Mouse (Mus musculus): Measurements from ENCODE around the gene Crim1. TPM values are rescaled to one million over a fixed set of nuclear protein-coding genes. Genes with fewer than 3 reads are reported as not detected.

Gene Crim1
- polyA plus RNA-seq, 1 experiment from 2014 or later: 11.9 TPM

DNA sequence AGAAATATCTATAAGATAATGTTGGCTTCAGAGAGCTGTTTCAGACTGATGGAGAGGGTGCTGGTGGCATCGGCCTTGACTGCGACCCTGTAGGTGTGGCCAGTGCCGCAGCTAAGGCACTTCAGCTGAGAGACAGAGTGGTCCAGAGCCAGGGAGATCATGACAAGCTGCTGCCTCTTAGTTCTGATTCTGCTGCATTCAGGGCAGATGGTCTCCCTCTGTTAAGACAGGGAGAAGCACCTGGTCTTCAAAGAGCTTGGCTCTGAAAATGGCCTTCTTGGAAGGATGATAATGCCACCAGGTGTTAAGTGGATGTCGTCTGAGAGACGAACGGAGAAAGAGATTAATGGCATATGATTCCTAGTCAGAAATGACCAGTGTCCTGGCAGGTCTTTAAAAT lies 33.8 kb downstream of the Crim1 start:
- Histone ChIP-seq H3K9ac (replicated peaks; ENCODE audit: low read length) (no peak overlapping the region), H3K4me3 (replicated peaks; ENCODE audit: low read depth, low read length) (no peak overlapping the region), H3K36me3 (ENCODE audit: control insufficient read depth, insufficient read depth, low read length) (no peaks in the 10 kb centered on the region), H3K27me3 (ENCODE audit: control insufficient read depth, insufficient read depth, low read length) (no peaks in the 10 kb centered on the region), H3K4me1 (ENCODE audit: control insufficient read depth, insufficient read depth, low read length) (0 out of 2 replicates have a peak, but pooled peaks cover 3% of the 10 kb centered on the region), H3K4me2 (ENCODE audit: low read length) (no peak overlapping the region), H3K9me3 (ENCODE audit: control insufficient read depth, low read length) (no peaks in the 10 kb centered on the region), H3K27ac (replicated peaks; ENCODE audit: low read depth, low read length) (no peak overlapping the region)
- 92% methylated on average over 6 of the region's 6 CpGs for WGBS
- no peak for DNase-seq
- ATAC-seq (ENCODE audit: low FRiP score, low TSS enrichment): no peak

DNA sequence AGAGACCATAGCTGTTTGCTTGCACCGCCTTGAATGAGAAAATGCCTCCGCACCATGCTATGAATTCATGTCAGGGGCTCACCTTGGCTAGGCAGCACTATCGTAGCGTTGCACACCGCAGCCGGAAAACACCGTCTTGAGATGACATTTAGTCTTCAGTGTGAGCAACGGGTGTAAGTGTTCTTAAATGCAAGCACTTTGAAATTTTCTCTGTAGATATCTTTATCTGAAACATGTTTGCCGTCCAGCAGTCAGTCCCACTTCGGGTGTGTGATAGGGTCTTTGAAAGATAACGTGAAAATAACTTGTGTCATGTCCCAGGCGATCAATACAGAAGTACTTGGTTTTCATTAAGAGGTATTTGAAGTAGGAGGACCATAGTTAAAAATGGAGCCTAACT lies 36.1 kb downstream of the Crim1 start:
- 0 out of 2 replicates have a peak, but pooled peaks cover 3% of the 10 kb centered on the region for H3K4me1 ChIP-seq (ENCODE audit: control insufficient read depth, insufficient read depth, low read length)
- H3K27me3 ChIP-seq (ENCODE audit: control insufficient read depth, insufficient read depth, low read length): no peaks in the 10 kb centered on the region
- ATAC-seq (ENCODE audit: low FRiP score, low TSS enrichment) (no peak), DNase-seq (no peak)
- H3K9me3 ChIP-seq (ENCODE audit: control insufficient read depth, low read length): no peaks in the 10 kb centered on the region
- no peak overlapping the region for H3K4me3 ChIP-seq (replicated peaks; ENCODE audit: low read depth, low read length)
- no peak overlapping the region for H3K27ac ChIP-seq (replicated peaks; ENCODE audit: low read depth, low read length)
- H3K36me3 ChIP-seq (ENCODE audit: control insufficient read depth, insufficient read depth, low read length): no peaks in the 10 kb centered on the region
- WGBS: 94% methylated on average over 12 of the region's 12 CpGs
- H3K9ac ChIP-seq (replicated peaks; ENCODE audit: low read length): no peak overlapping the region
- H3K4me2 ChIP-seq (ENCODE audit: low read length): no peak overlapping the region

DNA sequence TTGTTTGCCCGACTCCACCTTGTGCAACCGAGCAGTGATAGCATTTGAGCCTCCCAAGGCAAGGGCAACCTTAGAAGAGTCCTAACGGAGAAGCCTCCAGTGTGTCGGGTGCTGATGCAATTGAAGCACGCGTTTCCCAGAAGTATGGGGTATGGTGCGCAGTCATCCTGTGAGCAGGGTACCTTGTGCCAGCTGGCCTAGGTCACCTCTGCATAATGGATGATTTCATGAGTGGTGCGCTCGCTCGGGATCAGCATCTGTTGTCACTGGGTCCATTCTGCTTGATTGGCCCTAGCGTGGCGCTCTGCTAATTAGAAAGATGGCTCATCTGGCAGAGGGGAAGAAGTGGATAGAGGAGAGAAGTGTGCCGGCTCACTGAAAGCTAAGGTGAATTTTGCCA lies 37.9 kb downstream of the Crim1 start:
- Histone ChIP-seq H3K4me2 (ENCODE audit: low read length) (no peak overlapping the region), H3K36me3 (ENCODE audit: control insufficient read depth, insufficient read depth, low read length) (no peaks in the 10 kb centered on the region), H3K4me1 (ENCODE audit: control insufficient read depth, insufficient read depth, low read length) (0 out of 2 replicates have a peak, but pooled peaks cover 2% of the 10 kb centered on the region), H3K27ac (replicated peaks; ENCODE audit: low read depth, low read length) (no peak overlapping the region), H3K27me3 (ENCODE audit: control insufficient read depth, insufficient read depth, low read length) (no peaks in the 10 kb centered on the region), H3K9me3 (ENCODE audit: control insufficient read depth, low read length) (no peaks in the 10 kb centered on the region), H3K9ac (replicated peaks; ENCODE audit: low read length) (no peak overlapping the region), H3K4me3 (replicated peaks; ENCODE audit: low read depth, low read length) (no peak overlapping the region)
- 80% methylated on average over 13 of the region's 13 CpGs for WGBS
- ATAC-seq (ENCODE audit: low FRiP score, low TSS enrichment) (peak; percentile 43; the same call in 1 of the 2 replicates), DNase-seq (peak; percentile 25)

DNA sequence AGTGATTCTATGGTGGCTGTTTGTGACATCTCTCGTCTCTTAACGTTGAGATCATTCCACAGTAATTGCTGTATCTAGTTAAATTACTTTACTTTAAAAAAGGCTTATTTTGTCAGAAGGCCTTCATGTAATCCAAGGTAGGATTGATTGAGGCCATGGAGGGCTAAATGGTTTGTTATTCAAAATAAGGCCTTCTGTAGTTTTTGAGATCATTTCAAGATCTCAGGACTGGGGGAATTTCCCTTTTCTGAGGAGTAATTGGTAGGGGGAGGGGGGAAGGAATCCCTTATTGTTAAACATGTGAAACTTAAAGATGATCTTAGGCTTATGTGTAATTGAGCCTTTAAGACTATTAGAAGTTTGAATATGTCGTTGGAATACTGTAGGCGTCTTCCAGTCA lies 40.1 kb downstream of the Crim1 start:
- Histone ChIP-seq H3K36me3 (ENCODE audit: control insufficient read depth, insufficient read depth, low read length) (no peaks in the 10 kb centered on the region), H3K4me3 (replicated peaks; ENCODE audit: low read depth, low read length) (no peak overlapping the region), H3K9ac (replicated peaks; ENCODE audit: low read length) (no peak overlapping the region), H3K4me2 (ENCODE audit: low read length) (no peak overlapping the region), H3K4me1 (ENCODE audit: control insufficient read depth, insufficient read depth, low read length) (no peaks in the 10 kb centered on the region), H3K27ac (replicated peaks; ENCODE audit: low read depth, low read length) (no peak overlapping the region), H3K27me3 (ENCODE audit: control insufficient read depth, insufficient read depth, low read length) (no peaks in the 10 kb centered on the region), H3K9me3 (ENCODE audit: control insufficient read depth, low read length) (no peaks in the 10 kb centered on the region)
- no peak for ATAC-seq (ENCODE audit: low FRiP score, low TSS enrichment)
- 93% methylated on average over 4 of the region's 4 CpGs for WGBS
- no peak for DNase-seq

DNA sequence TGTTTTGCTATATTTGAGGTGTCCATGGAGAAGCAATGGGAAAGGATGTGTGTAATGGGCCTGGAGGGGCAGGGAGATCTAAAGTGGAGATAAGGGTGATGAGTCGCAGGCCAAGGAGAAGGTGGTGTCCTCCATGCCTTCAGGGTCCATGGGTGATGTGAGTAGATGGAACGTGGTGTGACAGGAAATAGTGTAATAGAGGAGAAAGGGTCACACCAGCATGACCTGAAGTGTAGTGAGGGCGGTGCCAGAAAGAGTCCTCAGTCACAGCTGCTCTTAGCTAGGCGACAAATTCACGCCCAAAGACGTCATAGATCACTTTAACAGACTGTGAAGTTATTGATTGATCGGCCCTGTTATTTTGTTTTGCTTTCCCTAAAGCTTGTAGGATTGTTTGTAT lies 41.2 kb downstream of the Crim1 start:
- no peak overlapping the region for H3K4me3 ChIP-seq (replicated peaks; ENCODE audit: low read depth, low read length)
- ATAC-seq (ENCODE audit: low FRiP score, low TSS enrichment) (no peak), DNase-seq (no peak)
- H3K27ac ChIP-seq (replicated peaks; ENCODE audit: low read depth, low read length): no peak overlapping the region
- H3K9ac ChIP-seq (replicated peaks; ENCODE audit: low read length): no peak overlapping the region
- no peak overlapping the region for H3K4me2 ChIP-seq (ENCODE audit: low read length)
- H3K27me3 ChIP-seq (ENCODE audit: control insufficient read depth, insufficient read depth, low read length): no peaks in the 10 kb centered on the region
- no peaks in the 10 kb centered on the region for H3K36me3 ChIP-seq (ENCODE audit: control insufficient read depth, insufficient read depth, low read length)
- 94% methylated on average over 7 of the region's 7 CpGs for WGBS
- no peaks in the 10 kb centered on the region for H3K9me3 ChIP-seq (ENCODE audit: control insufficient read depth, low read length)
- H3K4me1 ChIP-seq (ENCODE audit: control insufficient read depth, insufficient read depth, low read length): no peaks in the 10 kb centered on the region

DNA sequence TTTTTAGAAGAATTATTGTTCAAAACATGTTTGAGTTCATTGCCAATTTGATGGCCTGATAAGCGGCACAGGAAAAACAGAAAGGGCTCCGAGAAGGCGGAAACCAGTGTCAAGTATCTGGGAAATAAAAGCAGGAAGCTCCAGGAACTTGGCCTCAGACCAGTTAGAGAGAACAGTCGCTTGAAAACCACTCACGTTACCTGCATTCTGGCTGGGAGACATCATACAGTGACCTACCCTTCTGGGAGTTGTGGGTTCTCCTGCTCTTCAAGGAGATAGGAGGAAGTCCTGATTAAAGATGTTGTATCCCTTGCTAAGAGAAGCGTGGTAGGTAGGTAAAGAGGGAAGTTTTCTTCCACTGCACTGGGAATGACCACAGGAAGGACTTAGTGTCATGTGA lies 44.7 kb downstream of the Crim1 start:
- no peak overlapping the region for H3K4me2 ChIP-seq (ENCODE audit: low read length)
- WGBS: 85% methylated on average over 6 of the region's 6 CpGs
- H3K27me3 ChIP-seq (ENCODE audit: control insufficient read depth, insufficient read depth, low read length): no peaks in the 10 kb centered on the region
- no peaks in the 10 kb centered on the region for H3K9me3 ChIP-seq (ENCODE audit: control insufficient read depth, low read length)
- no peak for DNase-seq
- ATAC-seq (ENCODE audit: low FRiP score, low TSS enrichment): no peak
- no peaks in the 10 kb centered on the region for H3K36me3 ChIP-seq (ENCODE audit: control insufficient read depth, insufficient read depth, low read length)
- H3K27ac ChIP-seq (replicated peaks; ENCODE audit: low read depth, low read length): no peak overlapping the region
- no peak overlapping the region for H3K4me3 ChIP-seq (replicated peaks; ENCODE audit: low read depth, low read length)
- peaks cover 8% of the 10 kb centered on the region for H3K4me1 ChIP-seq (ENCODE audit: control insufficient read depth, insufficient read depth, low read length)
- no peak overlapping the region for H3K9ac ChIP-seq (replicated peaks; ENCODE audit: low read length)

DNA sequence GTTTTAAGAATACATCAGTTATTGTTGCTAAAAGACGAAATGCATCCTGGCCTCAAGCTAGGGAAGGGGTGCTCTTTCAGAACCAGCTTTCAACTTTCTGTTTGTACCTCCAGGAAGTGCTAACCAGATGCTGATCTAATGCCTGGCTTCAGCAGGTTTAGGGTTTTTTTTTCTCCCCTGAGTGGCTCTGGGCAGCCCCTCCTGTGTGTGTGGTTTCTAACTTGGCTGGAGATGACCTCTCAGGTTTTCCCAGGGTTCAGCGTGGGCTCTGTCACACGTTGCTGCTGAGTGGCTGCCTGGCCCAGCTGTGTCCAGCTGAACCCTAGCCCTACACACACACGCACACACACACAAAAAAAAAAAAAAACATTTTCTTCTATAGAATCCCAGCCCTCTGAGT lies 45.4 kb downstream of the Crim1 start:
- ATAC-seq (ENCODE audit: low FRiP score, low TSS enrichment) (no peak), DNase-seq (no peak)
- peaks cover 8% of the 10 kb centered on the region for H3K4me1 ChIP-seq (ENCODE audit: control insufficient read depth, insufficient read depth, low read length)
- no peak overlapping the region for H3K4me2 ChIP-seq (ENCODE audit: low read length)
- H3K36me3 ChIP-seq (ENCODE audit: control insufficient read depth, insufficient read depth, low read length): no peaks in the 10 kb centered on the region
- no peaks in the 10 kb centered on the region for H3K9me3 ChIP-seq (ENCODE audit: control insufficient read depth, low read length)
- H3K27me3 ChIP-seq (ENCODE audit: control insufficient read depth, insufficient read depth, low read length): no peaks in the 10 kb centered on the region
- H3K27ac ChIP-seq (replicated peaks; ENCODE audit: low read depth, low read length): no peak overlapping the region
- H3K4me3 ChIP-seq (replicated peaks; ENCODE audit: low read depth, low read length): no peak overlapping the region
- no peak overlapping the region for H3K9ac ChIP-seq (replicated peaks; ENCODE audit: low read length)
- 61% methylated on average over 4 of the region's 4 CpGs for WGBS

DNA sequence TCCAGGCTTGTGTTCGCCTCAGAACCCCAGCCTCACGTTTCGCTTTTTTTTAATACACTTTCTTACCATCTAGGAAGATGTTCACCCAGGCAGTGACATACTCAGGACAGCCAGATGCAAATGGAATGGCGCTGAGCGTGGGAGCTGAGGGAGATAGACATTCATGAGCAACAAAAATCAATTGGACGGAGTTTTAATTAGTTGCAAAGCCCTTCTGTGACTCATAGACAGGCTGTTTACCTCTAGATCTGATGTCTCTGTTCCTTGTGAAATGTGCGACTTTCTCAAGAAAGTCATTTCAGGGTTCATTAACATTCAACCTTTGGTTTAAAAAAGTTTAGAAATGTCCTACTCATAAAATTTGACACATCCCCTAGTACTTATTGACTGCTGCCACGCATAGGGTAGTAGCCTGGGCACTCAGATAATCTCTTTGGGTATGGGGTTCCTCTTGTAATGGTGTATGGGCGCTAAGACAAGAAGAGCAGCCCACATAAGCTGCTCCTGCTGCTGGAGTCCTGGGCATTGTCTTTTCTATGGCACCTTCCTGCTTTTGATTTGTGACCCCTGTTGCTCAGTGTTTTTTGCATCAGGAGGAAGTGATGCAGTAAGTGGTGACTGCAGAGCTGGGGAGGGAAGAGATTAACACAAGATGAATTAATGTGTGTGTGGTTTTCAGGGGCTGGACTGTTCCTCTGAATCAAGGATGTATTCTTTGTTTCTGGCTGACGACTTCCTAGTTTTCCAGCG lies 46.8 kb downstream of the Crim1 start:
- WGBS: 21% methylated on average over 11 of the region's 11 CpGs
- Histone ChIP-seq H3K4me1 (ENCODE audit: control insufficient read depth, insufficient read depth, low read length) (peaks cover 8% of the 10 kb centered on the region), H3K4me2 (ENCODE audit: low read length) (no peak overlapping the region), H3K36me3 (ENCODE audit: control insufficient read depth, insufficient read depth, low read length) (no peaks in the 10 kb centered on the region), H3K9ac (replicated peaks; ENCODE audit: low read length) (no peak overlapping the region), H3K27ac (replicated peaks; ENCODE audit: low read depth, low read length) (no peak overlapping the region), H3K27me3 (ENCODE audit: control insufficient read depth, insufficient read depth, low read length) (no peaks in the 10 kb centered on the region), H3K9me3 (ENCODE audit: control insufficient read depth, low read length) (no peaks in the 10 kb centered on the region), H3K4me3 (replicated peaks; ENCODE audit: low read depth, low read length) (no peak overlapping the region)
- ATAC-seq (ENCODE audit: low FRiP score, low TSS enrichment) (no peak), DNase-seq (peak; percentile 18)

DNA sequence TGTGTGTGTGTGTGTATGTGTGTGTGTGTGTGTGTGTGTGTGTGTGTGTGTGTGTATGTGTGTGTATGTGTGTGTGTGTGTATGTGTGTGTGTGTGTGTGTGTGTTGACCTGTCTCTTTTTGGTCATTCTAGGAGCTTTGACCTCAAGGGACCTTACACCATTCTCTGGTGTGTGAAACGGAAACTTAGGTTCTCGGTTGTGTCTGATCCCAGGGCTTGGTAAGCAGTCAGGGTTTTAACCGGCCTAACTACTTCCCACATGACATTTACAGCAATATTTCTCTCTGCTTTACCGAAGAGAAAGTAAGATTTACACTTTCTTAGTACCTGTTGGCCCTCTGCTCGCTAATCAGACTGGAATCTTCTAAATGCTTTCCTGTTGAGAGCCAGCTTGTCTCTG lies 48.1 kb downstream of the Crim1 start:
- no peak for ATAC-seq (ENCODE audit: low FRiP score, low TSS enrichment)
- no peaks in the 10 kb centered on the region for H3K27me3 ChIP-seq (ENCODE audit: control insufficient read depth, insufficient read depth, low read length)
- 86% methylated on average over 5 of the region's 5 CpGs for WGBS

More for the DNA sequence above, 48.1 kb downstream of the Crim1 start:
- H3K9me3 ChIP-seq (ENCODE audit: control insufficient read depth, low read length): no peaks in the 10 kb centered on the region
- no peak for DNase-seq
- no peak overlapping the region for H3K4me3 ChIP-seq (replicated peaks; ENCODE audit: low read depth, low read length)
- no peak overlapping the region for H3K4me2 ChIP-seq (ENCODE audit: low read length)
- H3K36me3 ChIP-seq (ENCODE audit: control insufficient read depth, insufficient read depth, low read length): no peaks in the 10 kb centered on the region
- H3K27ac ChIP-seq (replicated peaks; ENCODE audit: low read depth, low read length): no peak overlapping the region
- H3K4me1 ChIP-seq (ENCODE audit: control insufficient read depth, insufficient read depth, low read length): peaks cover 8% of the 10 kb centered on the region
- H3K9ac ChIP-seq (replicated peaks; ENCODE audit: low read length): no peak overlapping the region

Data from midbrain, embryonic 14.5 days (tissue).